Mouse (Mus musculus) cortical plate, adult 2 months (tissue): ENCODE data around the gene Fam19a1.

Experiments
- CTCF ChIP-seq: fragments of 200-500 bp; IDR thresholded peaks from 2 replicates; pipeline ENCODE4 v1.5.1; 2011; ENCODE audit warnings: mild to moderate bottlenecking, control low read depth, low read length; ENCODE audit not compliant: insufficient read depth; ENCODE audit errors: extremely low read depth
- POLR2A ChIP-seq: fragments of 200-500 bp; IDR thresholded peaks from 2 replicates; pipeline ENCODE4 v1.6.1; 2011; ENCODE audit warnings: mild to moderate bottlenecking, low read length, control low read depth; ENCODE audit not compliant: insufficient read depth; ENCODE audit errors: extremely low read depth

DNA sequence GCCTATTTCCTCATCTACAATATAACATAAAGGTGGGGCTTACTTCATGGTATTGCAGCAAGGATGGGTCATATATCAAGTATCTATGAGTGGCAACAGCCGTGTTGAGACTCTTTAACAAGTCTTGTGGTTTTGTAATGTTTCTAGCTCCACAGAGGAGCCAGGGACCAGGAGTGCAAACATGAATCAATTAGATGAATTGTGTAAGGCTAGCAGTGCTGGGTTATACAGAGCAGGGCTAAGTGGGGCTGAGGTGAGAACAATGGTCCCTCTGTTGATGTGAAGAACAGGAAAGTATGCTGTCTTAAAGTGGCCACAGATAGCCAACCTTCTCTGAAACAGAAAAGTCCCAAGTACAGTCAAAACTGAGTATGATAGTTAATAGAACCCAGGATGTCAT is 480.1 kb downstream of the Fam19a1 start:
- TF ChIP-seq CTCF (no peak), POLR2A (no peak)
